Mouse (Mus musculus) hindbrain, embryonic 13.5 days (tissue): ENCODE results near the gene Rasl2-9. TPM values are rescaled to one million over a fixed set of nuclear protein-coding genes. Genes with fewer than 3 reads are reported as not detected.
"Not testable (repeated sequence)": the region's sequence is repeated elsewhere in the genome, so short reads cannot be mapped to it uniquely, and the experiment has no call there.

ENCODE experiments used
- ATAC-seq: fragments of 200-750 bp; cut with Nextera tagmentation; 2 replicates; pipeline ENCODE4 v1.8.0; 2017; ENCODE audit warnings: moderate TSS enrichment; ENCODE audit not compliant: low FRiP score
- H3K27ac ChIP-seq: fragments of 300-500 bp; sonication (generic); 2 replicates; pipeline ENCODE4 v1.5.1; 2015; ENCODE audit warnings: inconsistent platforms, mild to moderate bottlenecking, moderate library complexity
- H3K27me3 ChIP-seq: fragments of 300-500 bp; sonication (generic); 2 replicates; pipeline ENCODE4 v1.6.1; 2015; ENCODE audit warnings: mild to moderate bottlenecking, inconsistent platforms
- H3K36me3 ChIP-seq: fragments of 300-500 bp; sonication (generic); 2 replicates; pipeline ENCODE4 v1.6.1; 2015; ENCODE audit warnings: mild to moderate bottlenecking, inconsistent platforms
- H3K4me1 ChIP-seq: fragments of 300-500 bp; sonication (generic); replicated peaks from 2 replicates; pipeline ENCODE4 v1.6.1; 2015; ENCODE audit warnings: inconsistent platforms
- H3K4me2 ChIP-seq: fragments of 300-500 bp; sonication (generic); 2 replicates; pipeline ENCODE4 v1.6.1; 2015; ENCODE audit warnings: inconsistent platforms, mild to moderate bottlenecking, moderate library complexity
- H3K4me3 ChIP-seq: fragments of 300-500 bp; sonication (generic); 2 replicates; pipeline ENCODE4 v1.5.1; 2015; ENCODE audit warnings: mild to moderate bottlenecking, inconsistent platforms
- H3K9ac ChIP-seq: fragments of 300-500 bp; sonication (generic); 2 replicates; pipeline ENCODE4 v1.6.1; 2015; ENCODE audit warnings: mild to moderate bottlenecking, inconsistent platforms
- H3K9me3 ChIP-seq: fragments of 300-500 bp; sonication (generic); 2 replicates; pipeline ENCODE4 v1.6.1; 2016; ENCODE audit warnings: inconsistent platforms
- WGBS: fragments of 180-500 bp; shearing (Covaris S2); methylation state at CpG from one replicate; pipeline ENCODE4 v1.1.7; 2015; 5-methylcytosine and 5-hydroxymethylcytosine counted together
- microRNA-seq: library from miRNA; unstranded; fragments of <30 nt; microRNA quantifications from one replicate; pipeline ENCODE4, GENCODE M21; 2016
- polyA plus RNA-seq: library from polyadenylated mRNA; unstranded; fragments of >200 nt; fragmentation: Nextera tagmentation; extraction: Ambion mirVana; gene quantifications from 2 replicates; pipeline ENCODE4 v1.2.1, GENCODE M21; 2015

Gene Rasl2-9
- polyA plus RNA-seq, 1 experiment from 2014 or later = 0.22 TPM

DNA sequence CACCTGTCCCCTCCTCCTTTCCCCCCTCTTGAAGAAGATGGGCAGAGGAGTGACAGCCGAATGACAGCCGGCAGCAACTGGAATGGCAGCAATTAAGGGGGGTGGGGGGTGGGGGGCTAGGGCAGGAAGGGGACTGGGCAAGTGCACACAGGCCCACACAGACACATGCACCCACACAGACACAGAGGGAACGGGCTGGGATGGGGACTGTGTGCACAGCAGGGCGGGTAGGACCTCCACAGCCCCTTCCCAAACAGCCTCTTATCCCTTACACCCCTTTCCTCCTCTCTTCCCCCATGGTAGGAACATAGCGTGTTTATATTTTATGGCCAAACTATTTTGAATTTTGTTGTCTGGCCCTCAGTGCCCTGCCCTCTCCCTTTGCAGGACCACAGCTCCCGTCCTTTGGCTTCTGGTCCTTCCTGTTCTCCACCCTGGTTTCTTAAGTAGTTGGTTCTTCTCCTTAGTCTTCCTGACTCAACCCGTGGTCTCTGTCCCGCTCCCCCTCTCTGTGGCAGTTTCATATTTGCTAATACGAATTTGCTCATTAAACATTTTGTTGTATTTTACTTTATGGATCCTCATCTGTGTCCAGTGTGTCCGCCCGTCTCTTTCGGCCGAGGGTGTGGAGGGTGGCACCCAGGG is 46.3 kb downstream of the Rasl2-9 start:
- not testable (repeated sequence) for H3K27me3 ChIP-seq, H3K9me3 ChIP-seq
- H3K4me2 ChIP-seq = peak overlapping the region; percentile 93
- peaks cover 50% of the 10 kb centered on the region for H3K36me3 ChIP-seq
- WGBS = 54% methylated on average over 11 of the region's 13 CpGs
- H3K4me3 ChIP-seq = peak overlapping the region; percentile 99
- peak; percentile 61 for ATAC-seq
- H3K4me1 ChIP-seq = peaks cover 34% of the 10 kb centered on the region
- peak overlapping the region; percentile 93 for H3K27ac ChIP-seq
- H3K9ac ChIP-seq = peak overlapping the region; percentile 98

DNA sequence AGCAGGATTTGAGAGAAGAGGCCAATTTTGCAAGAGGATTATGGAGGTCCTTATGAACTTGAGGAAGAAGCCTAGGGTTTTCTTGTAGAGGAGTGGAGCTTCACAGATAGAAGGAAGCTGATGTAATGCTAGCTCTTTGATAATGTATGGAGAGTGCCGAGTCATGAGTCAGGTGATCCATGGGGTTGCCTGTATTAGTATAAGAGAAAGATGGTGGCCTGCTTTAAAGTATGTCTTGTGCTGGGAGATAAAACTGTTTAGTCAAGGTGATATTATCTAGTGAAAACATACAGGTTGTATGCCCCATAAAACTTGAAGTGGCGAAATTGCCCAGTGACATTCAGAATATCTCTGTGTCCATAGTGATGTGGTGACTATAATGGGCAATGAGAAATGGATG is 48.8 kb downstream of the Rasl2-9 start:
- Histone ChIP-seq H3K27me3 (no peaks in the 10 kb centered on the region), H3K36me3 (peaks cover 69% of the 10 kb centered on the region)
- WGBS = 94% methylated on average over 2 of the region's 2 CpGs

DNA sequence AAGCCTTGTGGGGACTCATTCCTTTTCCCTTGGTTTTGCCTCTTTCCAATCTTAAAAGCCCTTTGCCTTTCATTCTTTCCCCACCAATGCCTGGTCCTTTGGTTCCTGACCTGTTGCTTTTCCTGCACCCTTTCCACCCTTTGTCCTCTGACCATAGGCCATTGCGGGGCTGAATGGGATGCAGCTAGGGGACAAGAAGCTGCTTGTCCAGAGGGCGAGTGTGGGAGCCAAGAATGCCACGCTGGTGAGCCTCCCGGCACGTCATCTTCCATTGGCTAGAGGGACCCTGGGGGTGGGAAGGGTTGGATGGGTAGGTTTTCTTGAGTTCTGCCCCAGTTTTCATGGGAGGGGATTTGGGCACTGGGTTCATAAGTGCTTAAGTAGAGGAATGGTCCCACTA is 50.8 kb downstream of the Rasl2-9 start:
- WGBS = 97% methylated on average over 5 of the region's 5 CpGs
- no peak overlapping the region for H3K4me3 ChIP-seq
- H3K9ac ChIP-seq = no peak overlapping the region
- H3K36me3 ChIP-seq = peaks cover 89% of the 10 kb centered on the region
- ATAC-seq = no peak
- H3K9me3 ChIP-seq = no peaks in the 10 kb centered on the region
- no peak overlapping the region for H3K4me2 ChIP-seq
- H3K27me3 ChIP-seq = no peaks in the 10 kb centered on the region
- no peak overlapping the region for H3K27ac ChIP-seq
- H3K4me1 ChIP-seq = no peaks in the 10 kb centered on the region

More for the DNA sequence above, 48.8 kb downstream of the Rasl2-9 start:
- no peak overlapping the region for H3K4me3 ChIP-seq
- no peaks in the 10 kb centered on the region for H3K9me3 ChIP-seq
- no peak for ATAC-seq
- H3K27ac ChIP-seq = no peak overlapping the region
- H3K4me2 ChIP-seq = no peak overlapping the region
- no peak overlapping the region for H3K9ac ChIP-seq
- H3K4me1 ChIP-seq = peaks cover 14% of the 10 kb centered on the region

Small RNAs within 50 kb of the gene (microRNA-seq; reads per million reads assigned to microRNA genes)
- not detected for gene Gm26217

Other genes with a start within 250 kb of the Rasl2-9 start
- 0.75 and 0.78 TPM in 2 replicates for gene Isoc2a, start 248.8 kb downstream of the Rasl2-9 start, polyA plus RNA-seq
- 0.26 and 0.45 TPM in 2 replicates for gene Gm36210, start 219.4 kb downstream of the Rasl2-9 start, polyA plus RNA-seq
- gene Zfp628, start 210.7 kb downstream of the Rasl2-9 start, polyA plus RNA-seq = 3.6 and 4.9 TPM in 2 replicates
- gene Nat14, start 203.9 kb downstream of the Rasl2-9 start, polyA plus RNA-seq = 25.4 and 27.7 TPM in 2 replicates
- gene Ssc5d, start 200.2 kb downstream of the Rasl2-9 start, polyA plus RNA-seq = 0.73 and 1.3 TPM in 2 replicates
- gene Sbk2, start 161.5 kb downstream of the Rasl2-9 start, polyA plus RNA-seq = 0.25 TPM in 1 of 2 replicates, not detected in the other
- gene Sbk3, start 154.8 kb downstream of the Rasl2-9 start, polyA plus RNA-seq = 0.19 and 0.49 TPM in 2 replicates
- 53.6 and 59.9 TPM in 2 replicates for gene Zfp579, start 129.8 kb downstream of the Rasl2-9 start, polyA plus RNA-seq
- gene Zfp524, start 111.5 kb downstream of the Rasl2-9 start, polyA plus RNA-seq = 7.9 and 9.2 TPM in 2 replicates
- 37.7 and 41.9 TPM in 2 replicates for gene Fiz1, start 111.3 kb downstream of the Rasl2-9 start, polyA plus RNA-seq
- gene Gm44973, start 110.5 kb downstream of the Rasl2-9 start, polyA plus RNA-seq = 1.4 and 1.8 TPM in 2 replicates
- gene Zfp865, start 105.6 kb downstream of the Rasl2-9 start, polyA plus RNA-seq = 5.8 and 6.0 TPM in 2 replicates
- 38.7 and 43.5 TPM in 2 replicates for gene Ccdc106, start 105.4 kb downstream of the Rasl2-9 start, polyA plus RNA-seq
- not detected in 2 replicates for gene 4632433K11Rik, start 91.8 kb downstream of the Rasl2-9 start, polyA plus RNA-seq
- gene Zfp784, start 87.5 kb downstream of the Rasl2-9 start, polyA plus RNA-seq = 7.8 and 9.8 TPM in 2 replicates
- 67.2 and 69.7 TPM in 2 replicates for gene Zfp580, start 74.4 kb downstream of the Rasl2-9 start, polyA plus RNA-seq
- 112 and 114 TPM in 2 replicates for gene U2af2, start 63.8 kb downstream of the Rasl2-9 start, polyA plus RNA-seq
- 83.8 and 85.6 TPM in 2 replicates for gene Epn1, start 45.7 kb downstream of the Rasl2-9 start, polyA plus RNA-seq
- not detected in 2 replicates for gene Rfpl4, start 9.0 kb downstream of the Rasl2-9 start, polyA plus RNA-seq
- 0.01 TPM in 1 of 2 replicates, not detected in the other for gene Vmn1r55, start 23.7 kb upstream of the Rasl2-9 start, polyA plus RNA-seq
- not detected in 2 replicates for gene Vmn1r56, start 70.8 kb upstream of the Rasl2-9 start, polyA plus RNA-seq
- gene Vmn1r57, start 92.5 kb upstream of the Rasl2-9 start, polyA plus RNA-seq = not detected in 2 replicates
- gene Gm5065, start 224.6 kb upstream of the Rasl2-9 start, polyA plus RNA-seq = not detected in 2 replicates
- not detected in 2 replicates for gene Nlrp2, start 225.1 kb upstream of the Rasl2-9 start, polyA plus RNA-seq